Mouse (Mus musculus) G1E (cell line): ENCODE measurements around the gene Fxyd7. TPM values are rescaled to one million over a fixed set of nuclear protein-coding genes. Genes with fewer than 3 reads are reported as not detected.

Source experiments
- ATAC-seq: 2 replicates; pipeline ENCODE4 v1.8.0; 2016; ENCODE audit warnings: mild to moderate bottlenecking; ENCODE audit not compliant: insufficient number of reproducible peaks, poor library complexity, low FRiP score, severe bottlenecking; ENCODE audit errors: extremely low read depth
- DNase-seq: peaks from one replicate; pipeline ENCODE4 v3.0.0; 2012; ENCODE audit warnings: low spot score
- H3K27me3 ChIP-seq: 2 replicates; pipeline ENCODE4 v1.6.1; 2012; ENCODE audit warnings: mild to moderate bottlenecking, low read length, inconsistent platforms; ENCODE audit not compliant: insufficient read depth
- H3K36me3 ChIP-seq: replicated peaks from 2 replicates; pipeline ENCODE3; 2012; ENCODE audit warnings: mild to moderate bottlenecking, inconsistent platforms
- H3K4me1 ChIP-seq: 2 replicates; pipeline ENCODE4 v1.6.1; 2012; ENCODE audit warnings: low read depth, low read length, inconsistent platforms, mixed read lengths; ENCODE audit not compliant: insufficient read depth
- H3K4me3 ChIP-seq: 2 replicates; pipeline ENCODE4 v1.5.1; 2012; ENCODE audit warnings: low read depth, mild to moderate bottlenecking, inconsistent platforms, low read length, moderate library complexity, mixed read lengths
- H3K9me3 ChIP-seq: replicated peaks from 2 replicates; pipeline ENCODE4 v1.6.1; 2012; ENCODE audit warnings: inconsistent platforms
- CTCF ChIP-seq: IDR thresholded peaks from 2 replicates; pipeline ENCODE4 v1.5.1; 2012; ENCODE audit warnings: low read depth, low read length, inconsistent platforms, mixed read lengths
- GATA1 ChIP-seq: IDR thresholded peaks from 2 replicates; pipeline ENCODE4 v1.6.1; 2012; ENCODE audit warnings: borderline replicate concordance, low read length, inconsistent platforms, mixed read lengths
- GATA2 ChIP-seq: IDR thresholded peaks from 2 replicates; pipeline ENCODE4 v1.6.1; 2012; ENCODE audit warnings: low read depth, low read length, inconsistent platforms, borderline replicate concordance
- POLR2AphosphoS5 ChIP-seq: IDR thresholded peaks from 2 replicates; pipeline ENCODE4 v1.6.1; 2012; ENCODE audit warnings: low read depth, low read length, inconsistent platforms; ENCODE audit not compliant: insufficient replicate concordance
- TAL1 ChIP-seq: conservative IDR thresholded peaks from 2 replicates; pipeline ENCODE4 v1.6.1; 2012; ENCODE audit warnings: low read depth, low read length, inconsistent platforms, mixed read lengths
- polyA plus RNA-seq: library from polyadenylated mRNA; stranded (reverse); fragments of >175 nt; gene quantifications from 2 replicates; pipeline ENCODE4 v1.2.3, GENCODE M21; 2012
- total RNA-seq, 2 experiments: library from RNA; stranded (forward) in 1 of 2; stranded (reverse) in 1 of 2; fragments of 200-1000 nt in 1 of 2; fragments of >200 nt in 1 of 2; fragmentation: Nextera tagmentation in 1 of 2; gene quantifications; 2 replicates each; pipeline ENCODE4 v1.2.3; 2014 to 2017

The Fxyd7 gene
- total and polyA plus RNA-seq, 3 experiments = not detected

- H3K27me3 ChIP-seq = no peaks in the 10 kb centered on the region
- TF ChIP-seq POLR2AphosphoS5 (no peak), GATA1 (no peak), CTCF (no peak), TAL1 (no peak), GATA2 (no peak)
- no peak overlapping the region for H3K4me3 ChIP-seq
- ATAC-seq (no peak), DNase-seq (no peak)
- no peaks in the 10 kb centered on the region for H3K9me3 ChIP-seq
- H3K4me1 ChIP-seq = 0 out of 2 replicates have a peak, but pooled peaks cover under 1% of the 10 kb centered on the region
- H3K36me3 ChIP-seq = no peaks in the 10 kb centered on the region
Observed at GRCm38 (mm10) chr7:31007775-31008174, 43.5 kb downstream of the Fxyd7 start.

GRCm38 (mm10) chr7:31002650-31003049 is 48.6 kb downstream of the Fxyd7 start:
- no peaks in the 10 kb centered on the region for H3K9me3 ChIP-seq
- peaks cover 4% of the 10 kb centered on the region; the same call in 1 of the 2 replicates for H3K4me1 ChIP-seq
- DNase-seq (no peak), ATAC-seq (no peak)
- no peaks in the 10 kb centered on the region for H3K27me3 ChIP-seq
- H3K36me3 ChIP-seq = no peaks in the 10 kb centered on the region
- H3K4me3 ChIP-seq = no peak overlapping the region
- no peak for TF ChIP-seq TAL1

DNA sequence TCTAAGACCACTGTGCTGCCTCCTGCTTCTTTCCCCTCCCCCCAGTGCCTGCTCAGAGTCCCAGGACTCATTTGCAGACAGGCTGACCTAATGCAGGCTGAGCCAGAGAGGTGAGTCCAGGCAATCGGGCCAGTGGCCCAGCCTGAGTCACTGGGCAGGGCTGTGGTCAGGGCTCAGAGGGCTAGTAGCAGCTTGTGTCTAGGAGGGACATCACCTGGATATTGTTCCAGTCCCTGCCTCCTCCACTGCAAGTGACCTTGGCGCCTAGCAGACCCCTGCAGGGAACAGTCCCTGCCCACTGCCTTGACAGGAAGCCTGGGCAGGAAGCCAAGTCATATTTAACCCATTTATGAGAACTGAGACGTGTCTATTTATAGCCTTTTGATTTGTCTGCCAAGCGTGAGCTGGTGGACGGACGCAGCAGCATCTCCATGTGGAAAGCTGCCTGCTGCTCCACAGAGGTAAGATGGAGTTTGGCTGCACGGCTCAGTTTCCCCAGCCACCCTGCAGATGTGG is 50.7 kb downstream of the Fxyd7 start:
- ATAC-seq (no peak), DNase-seq (no peak)
- H3K4me3 ChIP-seq = no peak overlapping the region

DNA sequence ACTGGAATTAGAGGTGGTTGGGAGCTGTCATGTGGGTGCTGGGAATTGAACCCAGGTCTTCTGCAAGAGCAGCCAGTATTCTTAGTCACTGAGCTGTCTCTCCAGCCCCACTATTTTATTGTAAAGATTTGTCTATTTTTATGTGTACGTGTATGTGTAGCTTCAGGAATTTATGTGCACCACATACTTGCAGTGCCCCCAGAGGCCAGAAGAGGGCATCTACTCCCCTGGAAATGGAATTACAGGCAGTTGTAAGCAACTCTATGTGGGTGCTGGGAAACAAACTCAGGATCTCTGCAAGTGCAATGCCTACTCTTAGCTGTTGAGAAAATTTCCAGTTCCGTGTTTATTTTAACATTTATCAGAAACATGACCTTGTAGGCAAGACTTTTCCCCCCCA is 54.8 kb downstream of the Fxyd7 start:
- ATAC-seq (no peak), DNase-seq (no peak)
- Histone ChIP-seq H3K36me3 (no peaks in the 10 kb centered on the region), H3K27me3 (no peaks in the 10 kb centered on the region), H3K4me3 (no peak overlapping the region), H3K4me1 (no peaks in the 10 kb centered on the region), H3K9me3 (no peaks in the 10 kb centered on the region)
- no peak for TF ChIP-seq GATA2
- TF ChIP-seq POLR2AphosphoS5 = no peak
- TF ChIP-seq GATA1 = no peak
- TF ChIP-seq CTCF = no peak
- TF ChIP-seq TAL1 = no peak

More for the DNA sequence above, 50.7 kb downstream of the Fxyd7 start:
- H3K9me3 ChIP-seq = no peaks in the 10 kb centered on the region
- peaks cover 4% of the 10 kb centered on the region; the same call in 1 of the 2 replicates for H3K4me1 ChIP-seq
- H3K27me3 ChIP-seq = no peaks in the 10 kb centered on the region
- no peaks in the 10 kb centered on the region for H3K36me3 ChIP-seq
- TF ChIP-seq TAL1 (no peak), POLR2AphosphoS5 (no peak), GATA1 (no peak), CTCF (no peak), GATA2 (no peak)

- H3K4me3 ChIP-seq = no peak overlapping the region
- no peaks in the 10 kb centered on the region for H3K27me3 ChIP-seq
- no peaks in the 10 kb centered on the region for H3K9me3 ChIP-seq
- DNase-seq (no peak), ATAC-seq (no peak)
- H3K4me1 ChIP-seq = no peaks in the 10 kb centered on the region
- TF ChIP-seq CTCF (no peak), GATA2 (no peak), GATA1 (no peak), POLR2AphosphoS5 (no peak), TAL1 (no peak)
- H3K36me3 ChIP-seq = no peaks in the 10 kb centered on the region
Observed at GRCm38 (mm10) chr7:30993986-30994385, 57.3 kb downstream of the Fxyd7 start.

Other genes with a start within 250 kb of the Fxyd7 start
- gene Ffar2, start 227.7 kb downstream of the Fxyd7 start, total RNA-seq (2014; fragmentation: Nextera tagmentation) = not detected in 2 replicates
- gene Ffar2, start 227.7 kb downstream of the Fxyd7 start, total RNA-seq (2017) = 0.23 and 0.33 TPM in 2 replicates
- gene Ffar2, start 227.7 kb downstream of the Fxyd7 start, polyA plus RNA-seq = 0.31 and 0.34 TPM in 2 replicates
- not detected in 2 replicates for gene Ffar3, start 195.3 kb downstream of the Fxyd7 start, total RNA-seq (2014; fragmentation: Nextera tagmentation)
- gene Ffar3, start 195.3 kb downstream of the Fxyd7 start, total RNA-seq (2017) = 0.12 TPM in 1 of 2 replicates, not detected in the other
- not detected in 2 replicates for gene Ffar3, start 195.3 kb downstream of the Fxyd7 start, polyA plus RNA-seq
- gene Ffar1, start 189.9 kb downstream of the Fxyd7 start, total RNA-seq (2014; fragmentation: Nextera tagmentation) = not detected in 2 replicates
- 0.06 and 0.11 TPM in 2 replicates for gene Ffar1, start 189.9 kb downstream of the Fxyd7 start, total RNA-seq (2017)
- gene Ffar1, start 189.9 kb downstream of the Fxyd7 start, polyA plus RNA-seq = not detected in 2 replicates
- gene Cd22, start 171.1 kb downstream of the Fxyd7 start, total RNA-seq (2014; fragmentation: Nextera tagmentation) = not detected in 2 replicates
- 0.22 TPM in 1 of 2 replicates, not detected in the other for gene Cd22, start 171.1 kb downstream of the Fxyd7 start, total RNA-seq (2017)
- not detected in 2 replicates for gene Cd22, start 171.1 kb downstream of the Fxyd7 start, polyA plus RNA-seq
- not detected in 2 replicates for gene Mag, start 136.6 kb downstream of the Fxyd7 start, total RNA-seq (2014; fragmentation: Nextera tagmentation)
- not detected in 2 replicates for gene Mag, start 136.6 kb downstream of the Fxyd7 start, total RNA-seq (2017)
- gene Mag, start 136.6 kb downstream of the Fxyd7 start, polyA plus RNA-seq = not detected in 2 replicates
- gene Hamp2, start 126.8 kb downstream of the Fxyd7 start, total RNA-seq (2014; fragmentation: Nextera tagmentation) = not detected in 2 replicates
- not detected in 2 replicates for gene Hamp2, start 126.8 kb downstream of the Fxyd7 start, total RNA-seq (2017)
- not detected in 2 replicates for gene Hamp2, start 126.8 kb downstream of the Fxyd7 start, polyA plus RNA-seq
- not detected in 2 replicates for gene Hamp, start 107.4 kb downstream of the Fxyd7 start, total RNA-seq (2014; fragmentation: Nextera tagmentation)
- gene Hamp, start 107.4 kb downstream of the Fxyd7 start, total RNA-seq (2017) = not detected in 2 replicates
- not detected in 2 replicates for gene Hamp, start 107.4 kb downstream of the Fxyd7 start, polyA plus RNA-seq
- gene Usf2, start 94.7 kb downstream of the Fxyd7 start, total RNA-seq (2014; fragmentation: Nextera tagmentation) = 132 and 135 TPM in 2 replicates
- gene Usf2, start 94.7 kb downstream of the Fxyd7 start, total RNA-seq (2017) = 63.8 and 69.9 TPM in 2 replicates
- 101 and 113 TPM in 2 replicates for gene Usf2, start 94.7 kb downstream of the Fxyd7 start, polyA plus RNA-seq
- not detected in 2 replicates for gene Lsr, start 78.0 kb downstream of the Fxyd7 start, total RNA-seq (2014; fragmentation: Nextera tagmentation)
- gene Lsr, start 78.0 kb downstream of the Fxyd7 start, total RNA-seq (2017) = 0.11 TPM in 1 of 2 replicates, not detected in the other
- not detected in 2 replicates for gene Lsr, start 78.0 kb downstream of the Fxyd7 start, polyA plus RNA-seq
- gene Fam187b, start 77.7 kb downstream of the Fxyd7 start, total RNA-seq (2014; fragmentation: Nextera tagmentation) = not detected in 2 replicates
- 0.12 and 0.27 TPM in 2 replicates for gene Fam187b, start 77.7 kb downstream of the Fxyd7 start, total RNA-seq (2017)
- 0.03 TPM in 1 of 2 replicates, not detected in the other for gene Fam187b, start 77.7 kb downstream of the Fxyd7 start, polyA plus RNA-seq
- gene Fxyd5, start 9.0 kb downstream of the Fxyd7 start, total RNA-seq (2014; fragmentation: Nextera tagmentation) = 0.75 and 1.7 TPM in 2 replicates
- gene Fxyd5, start 9.0 kb downstream of the Fxyd7 start, total RNA-seq (2017) = 3.3 and 3.4 TPM in 2 replicates
- gene Fxyd5, start 9.0 kb downstream of the Fxyd7 start, polyA plus RNA-seq = 1.2 and 1.8 TPM in 2 replicates
- gene Fxyd1, start 5.7 kb upstream of the Fxyd7 start, total RNA-seq (2014; fragmentation: Nextera tagmentation) = not detected in 2 replicates
- gene Fxyd1, start 5.7 kb upstream of the Fxyd7 start, total RNA-seq (2017) = 0.35 TPM in 1 of 2 replicates, not detected in the other
- not detected in 2 replicates for gene Fxyd1, start 5.7 kb upstream of the Fxyd7 start, polyA plus RNA-seq
- not detected in 2 replicates for gene Lgi4, start 7.9 kb upstream of the Fxyd7 start, total RNA-seq (2014; fragmentation: Nextera tagmentation)
- 0.05 TPM in 1 of 2 replicates, not detected in the other for gene Lgi4, start 7.9 kb upstream of the Fxyd7 start, total RNA-seq (2017)
- gene Lgi4, start 7.9 kb upstream of the Fxyd7 start, polyA plus RNA-seq = not detected in 2 replicates
- not detected in 2 replicates for gene Fxyd3, start 25.2 kb upstream of the Fxyd7 start, total RNA-seq (2014; fragmentation: Nextera tagmentation)
- 0.06 and 0.16 TPM in 2 replicates for gene Fxyd3, start 25.2 kb upstream of the Fxyd7 start, total RNA-seq (2017)
- not detected in 2 replicates for gene Fxyd3, start 25.2 kb upstream of the Fxyd7 start, polyA plus RNA-seq
- not detected in 2 replicates for gene Hpn, start 63.8 kb upstream of the Fxyd7 start, total RNA-seq (2014; fragmentation: Nextera tagmentation)
- 0.87 TPM in 1 of 2 replicates, not detected in the other for gene Hpn, start 63.8 kb upstream of the Fxyd7 start, total RNA-seq (2017)
- gene Hpn, start 63.8 kb upstream of the Fxyd7 start, polyA plus RNA-seq = not detected in 2 replicates
- gene Scn1b, start 75.5 kb upstream of the Fxyd7 start, total RNA-seq (2014; fragmentation: Nextera tagmentation) = not detected in 2 replicates
- not detected in 2 replicates for gene Scn1b, start 75.5 kb upstream of the Fxyd7 start, total RNA-seq (2017)
- not detected in 2 replicates for gene Scn1b, start 75.5 kb upstream of the Fxyd7 start, polyA plus RNA-seq
- 38.4 and 52.7 TPM in 2 replicates for gene Gramd1a, start 104.4 kb upstream of the Fxyd7 start, total RNA-seq (2014; fragmentation: Nextera tagmentation)
- 19.2 and 19.4 TPM in 2 replicates for gene Gramd1a, start 104.4 kb upstream of the Fxyd7 start, total RNA-seq (2017)
- 56.7 and 65.4 TPM in 2 replicates for gene Gramd1a, start 104.4 kb upstream of the Fxyd7 start, polyA plus RNA-seq
- not detected in 2 replicates for gene Scgb2b2, start 239.0 kb upstream of the Fxyd7 start, total RNA-seq (2014; fragmentation: Nextera tagmentation)
- not detected in 2 replicates for gene Scgb2b2, start 239.0 kb upstream of the Fxyd7 start, total RNA-seq (2017)
- gene Scgb2b2, start 239.0 kb upstream of the Fxyd7 start, polyA plus RNA-seq = not detected in 2 replicates
- not detected in 2 replicates for gene Scgb1b2, start 240.4 kb upstream of the Fxyd7 start, total RNA-seq (2014; fragmentation: Nextera tagmentation)
- not detected in 2 replicates for gene Scgb1b2, start 240.4 kb upstream of the Fxyd7 start, total RNA-seq (2017)
- not detected in 2 replicates for gene Scgb1b2, start 240.4 kb upstream of the Fxyd7 start, polyA plus RNA-seq